Mouse (Mus musculus): ENCODE measurements around the gene Psg18. TPM values are rescaled to one million over a fixed set of nuclear protein-coding genes. Genes with fewer than 3 reads are reported as not detected.
"Not testable (repeated sequence)": the region's sequence is repeated elsewhere in the genome, so short reads cannot be mapped to it uniquely, and the experiment has no call there.

Psg18 gene
- polyA plus RNA-seq (2016; fragmentation: Nextera tagmentation; extraction: Ambion mirVana) = not detected in 2 replicates

DNA sequence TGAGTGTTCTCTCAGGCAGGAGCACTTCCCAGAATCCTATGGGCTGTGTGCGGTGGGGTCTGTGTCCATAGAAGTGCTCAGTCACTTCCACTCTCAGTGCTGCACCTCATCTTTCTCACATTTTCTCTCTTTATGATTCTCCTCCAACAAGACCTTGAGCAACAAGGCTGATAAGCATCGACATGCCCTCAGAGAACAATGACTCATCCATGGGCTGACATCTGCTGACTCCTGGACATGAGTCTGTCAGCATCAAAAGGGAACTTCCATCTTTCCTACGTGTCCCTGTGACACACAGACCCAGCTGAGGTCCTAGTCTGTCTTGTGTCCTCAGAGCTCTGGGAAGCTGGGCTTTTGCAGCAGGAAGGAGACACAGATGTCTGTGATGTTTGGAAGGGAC, at the start of gene Psg18:
TSS of gene Psg18 (minus strand) at position 101 of the 400 bp plus-strand sequence.
- WGBS = 68% methylated on average over 3 of the region's 3 CpGs

DNA sequence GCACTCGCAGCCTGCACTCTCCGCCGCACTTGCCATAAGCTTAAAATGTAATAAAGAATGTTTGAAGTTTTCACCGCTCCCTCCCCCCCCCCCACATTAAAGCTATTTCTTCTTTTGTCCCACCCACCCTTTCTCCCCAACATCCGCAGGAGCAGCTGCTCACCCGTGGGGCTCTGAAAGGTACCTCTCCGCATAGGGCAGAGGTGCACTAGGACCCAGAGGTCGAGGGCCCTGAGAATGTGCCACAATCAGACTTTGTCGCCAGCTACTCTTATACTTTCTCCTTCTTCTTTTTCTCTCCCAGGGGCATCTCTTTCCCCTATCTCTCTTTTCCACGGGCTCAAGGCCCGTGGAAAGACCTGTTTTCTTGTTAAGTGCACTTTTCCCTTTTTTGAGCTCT, 48.6 kb upstream of the Psg18 start:
- no peaks in the 10 kb centered on the region for H3K36me3 ChIP-seq
- H3K27me3 ChIP-seq = no peaks in the 10 kb centered on the region
- peaks cover 13% of the 10 kb centered on the region for H3K9me3 ChIP-seq
- H3K4me1 ChIP-seq = no peaks in the 10 kb centered on the region
- 43% methylated on average over 10 of the region's 11 CpGs for WGBS
- H3K9ac ChIP-seq = no peak overlapping the region
- no peak overlapping the region for H3K4me2 ChIP-seq (replicated peaks)
- no peak for ATAC-seq (ENCODE audit: insufficient number of reproducible peaks, insufficient read depth, low FRiP score, low TSS enrichment)
- H3K4me3 ChIP-seq = peak overlapping the region; percentile 18; the same call in 1 of the 2 replicates
- H3K27ac ChIP-seq = no peak overlapping the region

More for the DNA sequence above, at the start of gene Psg18:
- not testable (repeated sequence) for H3K4me3 ChIP-seq; H3K36me3 ChIP-seq; H3K4me1 ChIP-seq; H3K27ac ChIP-seq; H3K4me2 ChIP-seq (replicated peaks); H3K9ac ChIP-seq; ATAC-seq (ENCODE audit: insufficient number of reproducible peaks, insufficient read depth, low FRiP score, low TSS enrichment); H3K27me3 ChIP-seq
- peaks cover 13% of the 10 kb centered on the region; the same call in 1 of the 2 replicates for H3K9me3 ChIP-seq

DNA sequence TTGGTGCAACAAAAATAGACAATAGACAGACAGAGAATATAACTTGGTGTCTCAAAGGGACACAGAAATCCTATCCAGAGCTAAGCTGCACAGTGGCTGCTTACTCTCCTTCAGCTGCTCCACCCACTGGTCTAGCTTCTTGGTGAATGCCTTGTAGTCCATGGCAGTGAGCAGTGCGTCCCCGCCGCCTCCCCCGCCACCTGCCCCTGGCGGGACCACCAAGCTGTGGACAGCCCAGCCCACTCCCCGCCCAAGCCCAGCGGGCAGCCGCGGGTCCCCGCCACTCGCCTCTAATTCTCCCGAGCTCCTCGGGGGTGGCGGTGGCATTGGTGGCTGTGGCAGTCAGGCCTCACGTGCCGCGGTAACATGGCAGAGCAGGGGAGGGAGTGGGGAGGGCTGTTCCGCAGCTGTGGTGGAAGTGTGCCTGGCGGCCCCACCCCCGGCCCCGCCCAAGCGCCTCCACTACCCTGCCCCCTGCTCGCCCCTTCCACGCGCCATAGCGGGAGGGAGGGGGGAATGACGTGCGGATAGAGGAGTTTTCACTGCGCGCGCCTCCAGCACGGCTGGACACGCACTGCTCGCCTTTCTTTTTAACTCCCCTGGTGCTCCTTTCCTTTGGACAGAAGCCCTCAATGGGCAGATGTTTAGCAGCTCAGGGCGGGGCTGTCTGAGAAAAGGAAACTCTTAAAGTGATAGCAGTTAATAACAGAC, 47.9 kb upstream of the Psg18 start:
- WGBS = 32% methylated on average over 30 of the region's 35 CpGs
- Histone ChIP-seq H3K9ac (no peak overlapping the region), H3K36me3 (no peaks in the 10 kb centered on the region), H3K4me3 (peak overlapping the region; percentile 18), H3K4me2 (replicated peaks) (no peak overlapping the region), H3K27me3 (no peaks in the 10 kb centered on the region), H3K27ac (no peak overlapping the region), H3K4me1 (no peaks in the 10 kb centered on the region), H3K9me3 (peaks cover 9% of the 10 kb centered on the region)
- ATAC-seq (ENCODE audit: insufficient number of reproducible peaks, insufficient read depth, low FRiP score, low TSS enrichment) = peak; percentile 28; the same call in 1 of the 2 replicates

DNA sequence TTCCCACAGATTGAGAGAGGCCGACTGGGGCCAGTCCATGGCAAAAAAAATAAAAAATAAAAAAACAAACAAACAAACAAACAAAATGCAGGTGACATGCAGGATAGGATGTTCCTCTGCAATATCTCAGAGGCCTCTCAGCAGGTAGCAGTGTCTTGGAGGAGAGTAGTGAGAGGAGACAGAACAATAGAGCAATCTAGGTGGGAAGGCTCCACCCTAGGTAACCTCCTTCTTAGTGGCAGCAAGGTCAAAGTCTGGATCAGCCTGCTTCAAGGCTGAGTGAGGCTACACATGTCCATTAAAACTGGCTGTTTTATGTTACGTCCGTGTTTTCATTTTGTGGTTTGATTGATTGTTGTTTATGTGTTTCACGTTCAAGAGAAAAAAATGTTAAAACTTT, 36.7 kb upstream of the Psg18 start:
- H3K4me2 ChIP-seq (replicated peaks); H3K4me1 ChIP-seq; H3K4me3 ChIP-seq; H3K9ac ChIP-seq; H3K27ac ChIP-seq; ATAC-seq (ENCODE audit: insufficient number of reproducible peaks, insufficient read depth, low FRiP score, low TSS enrichment); H3K36me3 ChIP-seq; H3K27me3 ChIP-seq: not testable (repeated sequence)
- H3K9me3 ChIP-seq = peaks cover 12% of the 10 kb centered on the region
- 80% methylated on average over 4 of the region's 4 CpGs for WGBS

DNA sequence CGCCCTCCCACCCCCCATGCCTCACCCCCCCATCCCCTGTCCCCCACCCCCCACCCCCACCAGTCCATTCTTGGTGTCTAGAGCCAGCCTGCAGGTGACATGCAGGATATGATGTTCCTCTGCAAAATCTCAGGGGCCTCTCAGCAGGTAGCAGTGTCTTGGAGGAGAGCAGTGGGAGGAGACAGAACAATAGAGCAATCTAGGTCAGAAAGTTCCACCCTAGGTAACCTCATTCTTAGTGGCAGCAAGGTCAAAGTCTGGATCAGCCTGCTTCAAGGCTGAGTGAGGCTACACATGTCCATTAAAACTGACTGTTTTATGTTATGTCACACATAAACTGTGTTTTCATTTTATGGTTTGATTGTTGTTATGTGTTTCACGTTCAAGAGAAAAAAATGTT, 23.5 kb upstream of the Psg18 start:
- Histone ChIP-seq H3K27ac (no peak overlapping the region), H3K4me2 (replicated peaks) (no peak overlapping the region), H3K4me3 (no peak overlapping the region), H3K9ac (no peak overlapping the region), H3K4me1 (no peaks in the 10 kb centered on the region), H3K27me3 (no peaks in the 10 kb centered on the region), H3K9me3 (peaks cover 26% of the 10 kb centered on the region), H3K36me3 (no peaks in the 10 kb centered on the region)
- no peak for ATAC-seq (ENCODE audit: insufficient number of reproducible peaks, insufficient read depth, low FRiP score, low TSS enrichment)
- WGBS = 63% methylated on average over 2 of the region's 2 CpGs

DNA sequence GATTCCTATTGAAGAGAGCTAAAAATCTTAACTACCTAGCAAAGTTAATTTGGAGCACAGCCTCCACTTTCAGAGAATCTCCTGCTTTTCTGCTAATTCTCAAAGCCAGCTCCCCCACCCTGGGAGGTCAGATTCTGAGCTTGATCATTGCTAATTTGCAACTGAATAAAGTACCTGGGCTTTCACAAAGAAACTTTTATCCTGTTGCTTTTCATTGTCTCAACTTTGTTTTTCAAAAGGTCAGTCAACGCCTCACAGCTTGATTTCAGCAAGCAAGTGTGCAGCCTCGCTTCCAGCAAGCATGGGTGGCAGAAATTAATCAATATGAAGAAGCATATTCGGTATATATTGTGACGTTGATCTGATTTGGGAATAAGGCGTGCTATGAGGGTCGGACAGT, 19.4 kb downstream of the Psg18 start:
- H3K36me3 ChIP-seq; H3K4me1 ChIP-seq; H3K9ac ChIP-seq; H3K27me3 ChIP-seq; H3K27ac ChIP-seq; H3K4me3 ChIP-seq; H3K4me2 ChIP-seq (replicated peaks); ATAC-seq (ENCODE audit: insufficient number of reproducible peaks, insufficient read depth, low FRiP score, low TSS enrichment): not testable (repeated sequence)
- 74% methylated on average over 6 of the region's 6 CpGs for WGBS
- peaks cover 24% of the 10 kb centered on the region for H3K9me3 ChIP-seq

Other genes with a start within 250 kb of the Psg18 start
- not detected in 2 replicates for gene Igfl3, start 178.5 kb downstream of the Psg18 start, polyA plus RNA-seq (2016; fragmentation: Nextera tagmentation; extraction: Ambion mirVana)
- not detected in 2 replicates for gene Mill1, start 109.7 kb downstream of the Psg18 start, polyA plus RNA-seq (2016; fragmentation: Nextera tagmentation; extraction: Ambion mirVana)
- gene Psg28, start 77.0 kb upstream of the Psg18 start, polyA plus RNA-seq (2016; fragmentation: Nextera tagmentation; extraction: Ambion mirVana) = not detected in 2 replicates
- not detected in 2 replicates for gene Psg26, start 129.2 kb upstream of the Psg18 start, polyA plus RNA-seq (2016; fragmentation: Nextera tagmentation; extraction: Ambion mirVana)
- not detected in 2 replicates for gene Psg25, start 177.3 kb upstream of the Psg18 start, polyA plus RNA-seq (2016; fragmentation: Nextera tagmentation; extraction: Ambion mirVana)
- gene Psg27, start 212.3 kb upstream of the Psg18 start, polyA plus RNA-seq (2016; fragmentation: Nextera tagmentation; extraction: Ambion mirVana) = not detected in 2 replicates